Mouse (Mus musculus): ENCODE measurements around the gene AA467197. TPM values are rescaled to one million over a fixed set of nuclear protein-coding genes. Genes with fewer than 3 reads are reported as not detected.
A peak's percentile ranks its signal among the peaks of the same experiment; 100 is the strongest.

The AA467197 gene
- not detected for total RNA-seq (2021)
- long read RNA-seq, experiment 1: 0 reads
- long read RNA-seq, experiment 2: 0 reads

DNA sequence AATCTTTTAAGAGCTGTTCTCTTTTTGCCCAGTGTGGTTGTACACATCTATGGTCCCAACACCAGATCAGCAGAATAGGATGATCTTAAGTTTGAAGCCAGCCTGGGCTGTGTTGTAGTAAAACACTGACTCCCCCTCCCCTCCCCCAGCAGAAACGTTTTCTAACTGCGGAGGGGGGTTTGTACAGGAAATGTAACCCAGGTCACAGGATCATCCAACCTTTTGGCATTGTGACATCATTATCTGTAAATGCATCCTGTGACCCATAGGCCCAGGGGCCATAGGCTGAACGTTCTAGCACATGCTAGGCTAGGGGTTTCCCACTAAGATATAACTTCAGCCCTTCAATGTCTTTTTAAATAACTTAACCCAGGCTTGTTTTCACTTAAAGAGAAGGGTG is at the start of gene AA467197:
AA467197 (plus strand) TSS at position 301 of the 400 bp plus-strand sequence.
- DNase-seq (ENCODE audit: low spot score): no peak

DNA sequence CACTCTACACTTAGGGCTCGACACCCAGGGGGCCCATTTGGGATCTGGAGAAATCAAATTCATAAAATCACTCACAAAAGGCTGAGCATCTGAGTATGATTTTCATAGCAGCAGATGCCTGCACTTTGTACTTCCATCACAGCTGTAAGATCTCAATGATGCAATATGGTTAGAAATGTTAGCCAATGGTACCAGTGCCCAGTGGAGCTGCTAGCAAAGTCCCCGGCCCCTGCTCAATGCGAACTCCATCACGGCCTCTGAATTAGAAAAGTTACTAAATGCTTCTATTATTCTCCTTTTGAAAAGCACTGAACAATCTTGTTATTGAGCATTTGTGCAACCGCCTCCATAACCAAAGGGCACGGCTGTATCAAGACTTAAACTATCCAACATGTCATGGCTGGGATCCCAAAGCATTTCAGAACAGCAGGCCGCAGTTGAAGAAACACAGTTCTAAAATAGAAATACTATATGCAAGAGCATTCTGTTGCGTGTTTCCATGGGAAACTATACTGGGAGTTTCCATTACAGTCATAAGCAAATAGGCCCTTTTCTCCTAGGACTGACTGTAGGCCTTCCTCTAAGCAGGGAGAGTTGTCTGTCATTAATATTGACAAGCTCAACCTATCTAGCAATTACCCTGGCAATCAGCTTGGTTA is 48.8 kb upstream of the AA467197 start:
- no peak for DNase-seq (ENCODE audit: low spot score)

DNA sequence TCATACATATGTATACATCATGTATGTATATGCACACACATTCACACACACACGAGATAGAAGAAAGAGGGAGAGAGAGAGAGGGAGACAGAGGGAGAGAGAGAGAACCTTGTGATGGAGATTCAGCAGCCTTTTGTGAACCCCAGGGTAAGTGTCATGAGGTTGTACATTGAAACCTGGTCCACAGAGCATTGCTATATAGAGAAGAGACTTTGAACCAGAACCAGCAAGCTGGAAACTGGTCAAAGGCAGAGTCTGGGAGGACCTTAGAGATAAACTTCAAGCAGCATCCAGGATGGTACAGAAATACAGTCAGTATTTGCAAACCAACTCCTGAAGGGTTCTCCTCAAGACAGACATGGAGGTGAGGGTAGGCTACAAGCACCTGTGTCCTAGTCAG is 46.4 kb upstream of the AA467197 start:
- no peak for DNase-seq (ENCODE audit: low spot score)

GRCm38 (mm10) chr2:122591213-122591612 is 45.6 kb upstream of the AA467197 start:
- DNase-seq (ENCODE audit: low spot score): no peak

DNA sequence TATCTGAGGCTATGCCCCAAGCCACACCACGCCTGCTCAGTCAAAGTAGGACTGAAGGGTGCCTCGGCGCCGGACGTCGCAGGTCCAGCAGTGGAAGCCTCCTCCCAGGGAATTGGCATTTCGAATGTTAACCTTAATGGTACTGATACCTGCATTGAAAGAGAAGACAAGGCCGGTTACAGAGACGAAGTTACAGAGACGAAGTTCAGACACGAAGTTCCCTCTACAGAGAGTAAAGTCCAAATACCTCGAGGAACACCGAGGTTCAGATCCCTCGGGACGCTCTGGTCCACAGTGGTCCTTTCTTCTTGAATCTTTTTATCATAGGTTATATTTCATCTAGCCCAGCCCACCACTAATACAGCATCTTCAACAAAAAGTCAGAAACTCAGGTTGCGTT is 41.3 kb upstream of the AA467197 start:
- no peak for DNase-seq (ENCODE audit: low spot score)

DNA sequence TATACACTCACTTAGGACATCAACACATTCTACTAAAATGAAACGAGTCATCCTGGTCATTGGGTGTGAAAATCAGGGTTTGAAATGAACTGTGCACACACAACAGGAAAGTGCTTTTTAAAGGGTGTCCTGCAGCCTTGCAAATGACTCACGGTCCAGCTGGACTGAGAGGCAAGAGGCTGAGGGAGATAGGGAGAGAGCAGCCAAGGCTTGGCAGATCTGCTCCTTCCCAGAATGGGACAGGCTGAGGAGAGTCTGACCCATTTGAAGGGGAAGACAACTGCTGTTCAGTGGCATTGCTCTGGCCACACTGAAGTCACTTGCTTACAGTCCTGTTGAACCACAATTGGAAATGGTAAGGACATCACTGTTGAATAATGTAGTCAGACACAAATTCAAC is 37.0 kb upstream of the AA467197 start:
- peak; percentile 33 for DNase-seq (ENCODE audit: low spot score)

DNA sequence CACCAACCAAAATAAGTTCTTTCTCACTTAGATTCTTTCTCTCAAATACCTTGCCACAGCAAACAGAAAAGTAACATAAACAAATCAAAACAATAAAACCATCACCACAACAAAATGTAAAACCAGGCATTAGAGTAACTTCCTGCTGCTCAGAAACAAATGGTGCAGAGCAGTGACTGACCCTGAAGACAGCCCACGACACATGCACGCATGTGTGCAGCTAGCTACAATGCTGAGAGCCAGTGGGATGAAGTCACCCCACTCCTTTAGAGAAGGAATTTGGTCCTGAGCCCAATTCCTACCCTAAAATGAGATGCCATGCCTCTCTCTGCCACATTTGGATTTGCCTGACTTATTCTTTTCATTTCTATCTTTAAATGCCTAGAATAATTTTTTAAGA is 35.4 kb upstream of the AA467197 start:
- no peak for DNase-seq (ENCODE audit: low spot score)

GRCm38 (mm10) chr2:122605829-122606228 is 31.0 kb upstream of the AA467197 start:
- DNase-seq (ENCODE audit: low spot score): no peak

DNA sequence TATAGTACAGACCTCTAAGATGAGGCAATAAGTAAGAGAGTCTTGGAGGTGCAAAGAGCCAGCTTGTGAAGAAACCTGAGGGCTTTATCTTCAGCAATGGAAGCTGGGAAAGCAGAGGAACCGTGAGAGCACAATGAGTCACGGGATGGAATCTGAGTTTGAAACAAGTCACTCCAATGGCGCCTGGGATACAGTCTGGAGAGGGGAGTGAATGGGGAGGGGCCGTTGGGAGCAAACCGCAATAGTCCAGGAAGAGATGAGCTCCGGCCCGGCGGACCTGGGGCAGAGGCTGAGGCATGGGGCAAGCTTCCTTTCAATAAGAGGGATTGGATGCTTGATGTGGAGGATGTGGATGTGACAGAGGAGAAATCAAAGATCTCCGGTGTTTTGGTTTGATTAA is 28.0 kb upstream of the AA467197 start:
- DNase-seq (ENCODE audit: low spot score): no peak

DNA sequence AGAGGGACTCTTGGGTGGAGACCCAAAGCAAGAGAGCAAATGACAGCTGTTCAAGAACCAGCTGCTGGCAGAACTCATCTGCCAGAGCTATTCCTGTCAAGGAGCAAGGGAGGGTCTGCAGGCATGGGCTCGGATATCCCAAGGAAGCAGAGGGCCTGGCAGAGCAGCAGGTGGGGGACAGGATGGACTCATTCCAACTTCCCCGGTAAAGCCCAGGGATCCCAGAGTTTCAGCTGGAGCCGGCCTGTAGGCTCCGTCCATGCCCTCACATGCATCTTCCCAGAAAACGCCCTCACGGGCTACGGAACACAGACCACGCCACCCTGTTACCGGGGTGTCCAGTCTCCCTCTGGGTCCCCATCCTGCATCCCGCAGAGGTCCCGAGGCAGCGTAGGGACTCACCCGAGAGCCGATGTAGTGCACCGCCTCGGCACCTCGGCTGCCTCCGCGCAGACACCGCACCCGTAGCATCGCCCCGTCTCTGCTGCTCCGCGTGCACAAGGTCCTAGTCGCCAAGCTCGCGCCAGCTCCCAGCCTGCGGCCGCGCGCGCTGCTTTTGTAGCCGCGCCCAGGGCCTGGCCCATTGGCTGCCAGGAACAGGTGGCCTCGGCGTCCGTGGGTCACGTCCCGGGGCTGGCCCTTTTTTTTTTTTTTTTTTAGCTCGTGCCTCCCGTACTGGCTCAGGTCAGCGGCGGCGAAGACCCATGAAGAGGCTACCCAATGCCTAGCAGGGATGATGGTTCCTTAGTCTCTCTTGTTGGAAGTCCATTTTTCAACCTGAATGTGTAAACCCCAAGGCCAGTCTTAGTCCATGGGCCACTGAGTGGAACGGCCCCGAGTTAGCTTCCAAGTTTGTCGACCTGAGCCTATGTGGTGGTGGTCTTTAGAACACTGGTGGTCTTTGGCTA is 25.8 kb upstream of the AA467197 start, which contains the start of gene Gatm:
Gatm (minus strand) TSS at position 558 of the 908 bp plus-strand sequence.
- peak; percentile 47 for DNase-seq (ENCODE audit: low spot score)

- DNase-seq (ENCODE audit: low spot score): no peak
Observed at GRCm38 (mm10) chr2:122611654-122611973, 25.2 kb upstream of the AA467197 start.

DNA sequence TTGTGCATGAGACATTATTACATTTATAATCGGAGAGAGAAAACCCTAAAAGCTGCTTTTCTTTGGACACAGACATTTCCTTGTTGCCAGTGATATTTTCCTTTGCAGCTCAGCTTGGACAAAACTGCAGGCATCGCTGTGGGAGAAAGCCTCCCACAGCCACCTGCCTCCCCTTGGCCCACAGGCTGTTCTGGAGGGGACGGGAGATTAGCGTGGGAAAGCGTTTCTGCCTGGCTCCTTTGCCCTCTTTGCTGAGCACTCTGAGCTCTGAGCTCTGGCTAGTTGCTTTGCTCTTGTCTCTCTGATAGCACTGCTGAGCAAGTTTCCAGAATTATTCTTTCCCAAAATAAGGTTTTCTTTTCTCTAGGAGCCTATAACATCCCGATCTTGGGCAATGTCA is 20.5 kb upstream of the AA467197 start:
- DNase-seq (ENCODE audit: low spot score): no peak

DNA sequence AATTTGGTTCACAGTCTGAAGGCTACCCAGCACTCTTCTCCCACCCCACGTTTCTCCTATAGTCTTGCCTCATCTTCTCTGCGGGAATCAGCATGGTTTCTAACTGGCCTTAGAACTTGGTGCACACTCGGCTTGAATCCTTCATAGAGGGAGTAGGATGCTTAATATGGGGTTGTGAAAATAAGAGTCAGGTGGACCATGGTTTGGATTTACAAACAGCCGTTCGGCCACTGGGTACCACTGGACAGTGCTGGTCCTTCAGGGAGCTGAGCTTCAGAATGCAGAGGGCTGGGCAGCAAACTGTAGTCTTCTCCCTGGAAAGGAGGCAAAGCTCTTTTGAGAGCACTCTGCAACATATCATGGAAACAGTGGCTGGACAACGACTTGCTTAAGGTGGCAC is 19.0 kb upstream of the AA467197 start:
- DNase-seq (ENCODE audit: low spot score): no peak

GRCm38 (mm10) chr2:122618719-122619118 is 18.1 kb upstream of the AA467197 start:
- DNase-seq (ENCODE audit: low spot score): no peak

- no peak for DNase-seq (ENCODE audit: low spot score)
Observed at GRCm38 (mm10) chr2:122621337-122622110, 15.3 kb upstream of the AA467197 start.

DNA sequence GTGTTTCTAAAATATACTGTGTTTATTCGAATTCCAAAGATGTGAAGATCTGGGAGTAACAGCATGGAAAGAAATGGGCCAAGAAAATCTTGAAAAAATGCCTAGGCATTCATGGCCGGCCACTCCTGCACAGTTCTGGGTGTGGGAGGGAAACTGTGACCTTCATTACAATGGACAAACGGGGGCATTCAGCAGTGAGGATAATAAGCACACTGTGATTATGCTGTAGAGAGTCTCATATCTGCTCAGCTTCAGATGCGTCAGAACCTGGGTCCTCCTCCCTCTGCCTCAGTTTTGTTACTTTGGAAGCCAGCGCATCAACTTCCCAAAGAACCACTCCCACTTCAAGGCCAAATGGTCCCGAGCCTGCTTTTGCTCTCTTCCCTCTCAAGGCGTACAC is 10.9 kb upstream of the AA467197 start:
- DNase-seq (ENCODE audit: low spot score): no peak

GRCm38 (mm10) chr2:122628976-122629375 is 7.8 kb upstream of the AA467197 start:
- DNase-seq (ENCODE audit: low spot score): peak; percentile 88

GRCm38 (mm10) chr2:122629871-122630270 is 6.9 kb upstream of the AA467197 start:
- no peak for DNase-seq (ENCODE audit: low spot score)

DNA sequence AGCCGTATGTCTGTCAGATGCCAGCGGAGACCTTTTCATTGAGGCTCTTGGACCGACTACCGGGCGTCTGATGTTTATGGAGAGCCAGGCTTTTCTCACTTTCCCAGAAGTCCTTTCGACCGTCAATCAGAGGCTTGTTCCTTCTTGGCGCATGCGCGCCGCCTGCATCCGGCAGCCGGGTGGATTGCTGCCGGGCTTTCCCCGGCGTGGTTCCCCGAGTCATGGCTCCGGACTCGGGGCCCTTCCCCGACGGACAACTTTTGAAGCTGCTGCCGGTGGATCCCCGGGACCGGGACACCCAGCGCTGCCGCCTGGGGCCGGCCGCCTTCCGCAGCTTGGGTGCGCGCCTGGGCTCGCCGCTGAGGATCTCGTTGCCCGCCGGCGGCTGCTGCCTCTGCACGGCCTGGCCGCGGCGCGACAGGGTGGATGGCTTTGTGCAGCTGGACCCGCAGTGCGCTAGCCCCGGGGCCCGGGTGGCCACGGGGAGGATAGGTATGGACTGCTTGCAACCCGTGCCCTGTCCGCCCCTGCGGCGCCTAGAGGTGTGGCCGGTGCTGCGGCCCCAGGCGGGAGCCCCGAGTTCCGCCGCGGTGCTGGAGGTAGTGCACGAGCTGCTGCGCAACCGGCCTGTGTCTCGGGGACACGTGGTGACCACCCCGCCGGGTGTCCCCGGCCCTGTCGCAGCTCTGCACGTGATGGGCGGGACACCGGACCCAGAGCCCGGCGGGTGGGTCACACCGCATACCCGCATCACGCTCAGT is 6.1 kb upstream of the AA467197 start:
- DNase-seq (ENCODE audit: low spot score): peak; percentile 85

GRCm38 (mm10) chr2:122631226-122631801 is 5.5 kb upstream of the AA467197 start:
- peak; percentile 24 for DNase-seq (ENCODE audit: low spot score)

DNA sequence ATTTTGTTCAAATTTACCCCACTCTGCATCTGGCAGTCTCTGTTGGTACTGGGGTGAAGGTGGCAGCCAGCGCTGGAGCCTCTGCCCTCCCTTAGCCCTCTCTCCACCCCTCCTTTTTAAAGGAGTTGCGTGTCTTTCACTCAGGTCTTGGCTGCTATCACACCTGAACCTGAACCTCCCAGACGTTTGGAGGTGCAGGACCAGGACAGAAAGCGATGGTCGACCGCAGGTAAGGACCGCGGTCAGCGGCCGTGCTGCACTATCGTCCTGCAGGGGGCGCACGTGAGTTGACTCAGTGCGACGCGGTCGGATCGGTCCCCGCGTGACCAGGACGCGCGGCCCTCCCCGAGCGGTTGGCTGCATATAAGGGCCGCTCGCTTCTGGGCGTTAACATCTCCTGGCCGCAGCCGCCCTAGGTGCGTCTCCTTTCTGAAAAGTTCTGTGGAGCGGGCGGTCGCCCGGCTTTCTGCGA is 776 bp downstream of the AA467197 start:
- peak; percentile 61 for DNase-seq (ENCODE audit: low spot score)
